Mouse (Mus musculus): Measurements from ENCODE around the gene Fgfr2. TPM values are rescaled to one million over a fixed set of nuclear protein-coding genes. Genes with fewer than 3 reads are reported as not detected.

Fgfr2 gene
- total and polyA plus RNA-seq, 2 experiments from 2014 or later, result 12.1 to 32.6 TPM

DNA sequence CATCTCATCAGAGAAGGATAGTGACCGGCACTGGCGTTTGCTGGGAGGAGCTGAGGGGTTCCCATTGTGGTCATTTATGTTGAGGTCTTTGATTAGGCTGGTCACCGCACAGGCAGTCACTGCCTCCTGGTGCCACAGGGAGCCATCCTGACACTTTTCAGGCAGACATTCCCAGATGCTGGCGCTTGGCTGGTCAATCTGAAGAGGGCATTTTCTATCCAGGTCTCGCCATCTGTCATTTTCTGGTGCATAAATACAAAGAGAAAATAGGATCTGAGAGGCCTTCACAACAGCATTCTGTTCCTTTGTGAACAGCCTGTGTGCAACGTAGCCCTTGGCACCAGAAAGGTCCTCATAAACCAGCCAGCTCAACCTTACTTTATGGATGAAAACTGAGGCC lies 363.2 kb downstream of the Fgfr2 start:
- no peak overlapping the region for H3K4me3 ChIP-seq (ENCODE audit: low read depth, low read length)
- ATAC-seq (ENCODE audit: low FRiP score), result no peak
- no peak overlapping the region for H3K9ac ChIP-seq (replicated peaks; ENCODE audit: low read length, poor library complexity, severe bottlenecking)
- H3K27ac ChIP-seq (ENCODE audit: low read depth, low read length), result no peak overlapping the region
- TF ChIP-seq CTCF (IDR thresholded peaks at IDR 0.05), result no peak
- H3K4me2 ChIP-seq (ENCODE audit: low read depth, low read length, poor library complexity, severe bottlenecking), result no peak overlapping the region
- peaks cover 13% of the 10 kb centered on the region for H3K36me3 ChIP-seq (ENCODE audit: insufficient read depth, low read length)
- peak; percentile 81 for DNase-seq (ENCODE audit: low spot score)
- 71% methylated on average over 6 of the region's 6 CpGs for WGBS
- H3K4me1 ChIP-seq (ENCODE audit: insufficient read depth, low read length), result peaks cover 2% of the 10 kb centered on the region
- H3K27me3 ChIP-seq (ENCODE audit: insufficient read depth, low read length), result no peaks in the 10 kb centered on the region
- H3K9me3 ChIP-seq (ENCODE audit: low read length), result no peaks in the 10 kb centered on the region

DNA sequence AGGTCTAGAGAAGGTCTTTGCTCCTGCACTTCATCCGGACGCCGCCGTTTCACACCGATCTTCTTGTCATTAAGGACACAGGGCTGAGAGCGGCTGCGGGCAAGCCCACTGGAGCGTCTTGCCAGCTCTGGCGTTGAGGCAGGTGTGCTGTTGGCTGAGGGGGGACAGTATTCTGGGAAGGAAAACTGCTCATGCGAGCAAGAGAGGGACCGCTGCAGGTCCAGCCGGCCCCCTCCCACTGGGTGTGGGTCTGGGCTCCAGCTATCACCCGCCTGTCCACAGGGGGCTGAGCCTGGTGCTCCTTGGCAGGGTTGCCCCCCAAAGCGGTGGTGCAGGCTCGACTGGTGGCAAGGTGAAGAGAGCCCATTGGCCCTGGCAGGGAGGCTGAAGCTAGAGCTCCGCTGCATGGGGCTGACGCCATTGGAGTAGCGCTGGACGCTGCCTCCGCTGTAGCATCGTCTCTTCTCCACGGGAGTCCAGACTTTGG lies 363.7 kb downstream of the Fgfr2 start:
- Histone ChIP-seq H3K9me3 (ENCODE audit: low read length) (no peaks in the 10 kb centered on the region), H3K27me3 (ENCODE audit: insufficient read depth, low read length) (no peaks in the 10 kb centered on the region), H3K4me3 (ENCODE audit: low read depth, low read length) (no peak overlapping the region), H3K4me1 (ENCODE audit: insufficient read depth, low read length) (peaks cover 4% of the 10 kb centered on the region), H3K27ac (ENCODE audit: low read depth, low read length) (no peak overlapping the region), H3K4me2 (ENCODE audit: low read depth, low read length, poor library complexity, severe bottlenecking) (no peak overlapping the region), H3K36me3 (ENCODE audit: insufficient read depth, low read length) (peaks cover 13% of the 10 kb centered on the region), H3K9ac (replicated peaks; ENCODE audit: low read length, poor library complexity, severe bottlenecking) (no peak overlapping the region)
- WGBS, result 93% methylated on average over 22 of the region's 22 CpGs
- DNase-seq (ENCODE audit: low spot score) (peak; percentile 50), ATAC-seq (ENCODE audit: low FRiP score) (no peak; the same call in 1 of the 2 replicates)
- TF ChIP-seq CTCF (IDR thresholded peaks at IDR 0.05), result no peak

DNA sequence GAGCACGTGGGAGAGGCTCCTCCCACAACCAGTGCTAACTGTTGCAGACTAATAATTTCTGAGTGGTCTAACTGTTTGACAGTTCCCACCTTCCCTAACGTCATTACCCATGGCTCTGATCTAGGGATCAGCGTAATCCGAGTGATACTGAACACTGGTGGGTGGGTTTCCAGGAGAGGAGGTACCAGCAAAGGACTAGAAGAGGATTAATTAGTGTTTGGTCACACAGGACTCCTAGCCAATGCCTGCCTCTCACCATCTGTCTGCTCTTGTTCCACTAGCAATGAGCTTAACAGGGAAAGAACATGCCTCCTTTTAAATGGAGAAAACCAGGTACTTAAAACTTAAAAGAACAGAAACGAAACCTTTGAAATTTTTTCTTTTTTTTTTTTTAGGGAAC lies 364.3 kb downstream of the Fgfr2 start:
- peaks cover 13% of the 10 kb centered on the region for H3K36me3 ChIP-seq (ENCODE audit: insufficient read depth, low read length)
- H3K9ac ChIP-seq (replicated peaks; ENCODE audit: low read length, poor library complexity, severe bottlenecking), result no peak overlapping the region
- TF ChIP-seq CTCF (IDR thresholded peaks at IDR 0.05), result no peak
- no peak for ATAC-seq (ENCODE audit: low FRiP score)
- peak; percentile 78 for DNase-seq (ENCODE audit: low spot score)
- no peaks in the 10 kb centered on the region for H3K9me3 ChIP-seq (ENCODE audit: low read length)
- H3K4me2 ChIP-seq (ENCODE audit: low read depth, low read length, poor library complexity, severe bottlenecking), result no peak overlapping the region
- no peak overlapping the region for H3K27ac ChIP-seq (ENCODE audit: low read depth, low read length)
- 57% methylated on average over 5 of the region's 5 CpGs for WGBS
- no peaks in the 10 kb centered on the region for H3K27me3 ChIP-seq (ENCODE audit: insufficient read depth, low read length)
- H3K4me3 ChIP-seq (ENCODE audit: low read depth, low read length), result no peak overlapping the region
- H3K4me1 ChIP-seq (ENCODE audit: insufficient read depth, low read length), result peaks cover 5% of the 10 kb centered on the region

DNA sequence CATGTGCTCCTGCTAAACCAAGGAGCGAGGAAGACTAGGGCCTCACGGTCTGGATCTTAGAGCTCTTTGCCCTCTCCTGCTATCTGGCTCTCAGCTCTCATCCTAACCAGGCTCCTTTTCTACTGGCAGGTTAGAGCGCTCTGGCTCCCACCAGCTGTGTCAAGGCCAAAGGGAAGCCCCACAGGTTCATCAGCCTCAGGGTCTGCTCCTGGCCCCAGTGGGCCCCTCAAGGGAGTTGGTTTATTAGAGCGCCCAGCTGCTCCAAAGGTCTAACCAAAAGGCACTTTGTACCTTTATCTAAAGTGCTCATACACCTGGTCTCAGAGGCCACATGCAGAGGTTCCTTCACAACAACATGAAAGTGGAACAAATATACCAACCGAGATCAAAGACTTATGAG lies 366.8 kb downstream of the Fgfr2 start:
- peaks cover 7% of the 10 kb centered on the region for H3K4me1 ChIP-seq (ENCODE audit: insufficient read depth, low read length)
- WGBS, result 95% methylated on average over 5 of the region's 5 CpGs

DNA sequence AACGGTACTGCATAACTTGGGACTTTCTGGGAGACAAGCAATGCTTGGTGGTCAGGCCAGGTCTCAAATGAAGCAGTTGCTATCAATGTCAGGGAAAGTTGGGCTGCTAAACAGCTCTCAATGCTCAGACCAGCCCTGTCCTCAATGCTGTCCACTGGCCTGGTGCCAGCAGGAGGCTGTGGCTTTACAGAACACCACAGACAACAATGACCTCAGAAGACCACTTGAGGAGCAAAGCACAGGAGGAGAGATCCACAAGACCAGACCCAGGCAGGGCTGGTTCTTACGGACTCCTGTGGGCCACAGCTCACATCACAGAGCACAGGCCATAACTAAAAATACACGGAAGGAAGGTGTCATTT lies 368.8 kb downstream of the Fgfr2 start:
- Histone ChIP-seq H3K27me3 (ENCODE audit: insufficient read depth, low read length) (no peaks in the 10 kb centered on the region), H3K27ac (ENCODE audit: low read depth, low read length) (no peak overlapping the region), H3K9me3 (ENCODE audit: low read length) (no peaks in the 10 kb centered on the region), H3K9ac (replicated peaks; ENCODE audit: low read length, poor library complexity, severe bottlenecking) (no peak overlapping the region), H3K4me1 (ENCODE audit: insufficient read depth, low read length) (peaks cover 7% of the 10 kb centered on the region), H3K4me3 (ENCODE audit: low read depth, low read length) (no peak overlapping the region), H3K36me3 (ENCODE audit: insufficient read depth, low read length) (peaks cover 11% of the 10 kb centered on the region), H3K4me2 (ENCODE audit: low read depth, low read length, poor library complexity, severe bottlenecking) (no peak overlapping the region)
- ATAC-seq (ENCODE audit: low FRiP score) (no peak), DNase-seq (ENCODE audit: low spot score) (peak; percentile 56)
- 54% methylated on average over 3 of the region's 3 CpGs for WGBS
- TF ChIP-seq CTCF (IDR thresholded peaks at IDR 0.05), result no peak

More for the DNA sequence above, 366.8 kb downstream of the Fgfr2 start:
- Histone ChIP-seq H3K9me3 (ENCODE audit: low read length) (no peaks in the 10 kb centered on the region), H3K27me3 (ENCODE audit: insufficient read depth, low read length) (no peaks in the 10 kb centered on the region), H3K36me3 (ENCODE audit: insufficient read depth, low read length) (peaks cover 13% of the 10 kb centered on the region), H3K9ac (replicated peaks; ENCODE audit: low read length, poor library complexity, severe bottlenecking) (no peak overlapping the region), H3K4me3 (ENCODE audit: low read depth, low read length) (no peak overlapping the region), H3K27ac (ENCODE audit: low read depth, low read length) (no peak overlapping the region), H3K4me2 (ENCODE audit: low read depth, low read length, poor library complexity, severe bottlenecking) (no peak overlapping the region)
- TF ChIP-seq CTCF (IDR thresholded peaks at IDR 0.05), result no peak
- DNase-seq (ENCODE audit: low spot score) (no peak), ATAC-seq (ENCODE audit: low FRiP score) (no peak)

DNA sequence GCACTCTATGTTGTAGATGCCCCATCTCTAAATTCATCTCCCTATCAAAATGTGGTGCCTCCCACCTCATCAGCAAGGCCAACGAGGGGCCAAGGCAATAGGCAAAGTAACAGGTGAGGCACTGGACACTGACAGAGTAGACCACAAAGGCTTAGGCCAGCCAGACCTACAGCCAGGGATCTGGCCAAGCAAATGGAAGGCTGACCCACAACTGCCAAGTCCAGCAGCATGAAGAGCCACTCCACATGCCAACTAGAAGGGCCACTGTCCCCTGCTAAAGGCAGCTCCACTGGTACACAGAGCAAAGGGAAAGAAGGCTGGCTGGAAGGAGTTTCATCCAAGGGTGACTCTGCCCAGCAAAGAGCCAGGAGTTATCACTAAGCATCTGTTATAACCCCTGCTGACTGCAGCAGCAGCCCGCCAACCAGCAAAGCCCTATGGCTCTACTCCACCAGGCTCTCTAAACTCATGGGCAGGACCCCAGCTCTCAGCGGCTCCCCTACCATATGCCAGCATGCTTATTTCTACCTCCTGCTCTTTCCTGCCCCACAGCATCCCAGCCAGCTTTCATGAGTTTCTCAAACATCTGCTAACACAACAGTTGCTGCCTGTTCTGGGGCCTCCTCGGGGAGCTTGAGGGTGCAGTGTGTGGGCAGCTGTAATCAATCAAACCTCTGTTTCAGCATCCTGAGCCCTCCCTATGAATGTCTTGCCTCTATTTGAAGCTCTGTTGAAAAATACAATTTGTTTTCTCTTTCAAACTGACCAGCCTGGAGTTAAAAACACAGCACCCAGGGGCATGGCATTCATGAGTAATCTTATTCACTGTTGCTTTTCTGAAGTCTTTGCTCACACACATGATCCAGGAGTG lies 369.4 kb downstream of the Fgfr2 start:
- ATAC-seq (ENCODE audit: low FRiP score), result 0 out of 2 replicates have a peak, but pooled peaks have one; percentile 20
- no peak overlapping the region for H3K27ac ChIP-seq (ENCODE audit: low read depth, low read length)
- WGBS, result 71% methylated on average over 4 of the region's 4 CpGs

More for the DNA sequence above, 369.4 kb downstream of the Fgfr2 start:
- Histone ChIP-seq H3K4me3 (ENCODE audit: low read depth, low read length) (no peak overlapping the region), H3K27me3 (ENCODE audit: insufficient read depth, low read length) (no peaks in the 10 kb centered on the region), H3K4me2 (ENCODE audit: low read depth, low read length, poor library complexity, severe bottlenecking) (no peak overlapping the region), H3K9ac (replicated peaks; ENCODE audit: low read length, poor library complexity, severe bottlenecking) (no peak overlapping the region), H3K9me3 (ENCODE audit: low read length) (no peaks in the 10 kb centered on the region), H3K36me3 (ENCODE audit: insufficient read depth, low read length) (peaks cover 7% of the 10 kb centered on the region; the same call in 1 of the 2 replicates), H3K4me1 (ENCODE audit: insufficient read depth, low read length) (peaks cover 7% of the 10 kb centered on the region)
- no peak for TF ChIP-seq CTCF (IDR thresholded peaks at IDR 0.05)
- peak; percentile 72 for DNase-seq (ENCODE audit: low spot score)

Data from midbrain, postnatal 0 days (tissue).